ENCODE assay signal across 10 mouse cellular contexts in the genomic region with DNA sequence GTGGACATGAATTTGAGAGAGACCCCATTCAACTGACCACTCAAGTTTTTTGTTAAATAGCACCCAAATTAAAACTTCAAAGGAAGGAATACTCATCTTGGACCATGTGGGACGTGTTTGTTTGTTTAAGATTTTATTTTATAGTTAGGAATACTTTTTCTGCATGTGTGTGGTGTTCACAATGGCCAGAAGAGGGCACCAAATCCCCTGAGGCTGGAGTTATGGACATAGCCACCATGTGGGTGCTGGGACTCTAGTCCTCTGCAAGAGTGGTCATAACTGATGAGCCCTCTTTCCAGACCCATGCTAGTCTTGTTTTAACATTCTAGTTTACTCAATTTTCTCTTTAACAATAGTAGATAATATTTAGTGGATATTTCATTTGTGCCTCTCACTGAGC. TPM values are rescaled to one million over a fixed set of nuclear protein-coding genes. Genes with fewer than 3 reads are reported as not detected.
DNase-seq lines count a peak whose midpoint lies in the region; ATAC-seq and TF ChIP-seq lines count a peak whose summit lies in the region.
"Had no signal": no experiment of that assay in that cellular context is flagged by ENCODE, and none has a peak within 500 bp of the region (broad histone marks: within the 10 kb centered on the region; RNA-seq: fewer than 3 reads in every experiment).

No protein-coding gene starts in this region.

- H3K4me1 ChIP-seq in kidney, postnatal 0 days (replicated peaks; ENCODE audit: insufficient read depth, low read length), result no peaks in the 10 kb centered on the region
- H3K4me1 ChIP-seq in kidney, embryonic 14.5 days (ENCODE audit: control insufficient read depth, insufficient read depth, low read length), result no peaks in the 10 kb centered on the region
- H3K4me1 ChIP-seq in ES-Bruce4 (ENCODE audit: control insufficient read depth, insufficient read depth, low read length), result no peaks in the 10 kb centered on the region
- peaks cover 5% of the 10 kb centered on the region for H3K4me1 ChIP-seq in cortical plate, adult 2 months (ENCODE audit: control insufficient read depth, insufficient read depth, low read length)

- H3K27ac ChIP-seq in kidney, postnatal 0 days, result no peak overlapping the region
- no peak overlapping the region for H3K27ac ChIP-seq in kidney, embryonic 14.5 days (ENCODE audit: low read depth, low read length)
- no peak overlapping the region for H3K27ac ChIP-seq in ES-Bruce4 (ENCODE audit: insufficient read depth, low read length)
- H3K27ac ChIP-seq in cortical plate, adult 2 months (ENCODE audit: insufficient read depth, low read length), result no peak overlapping the region
- H3K27ac ChIP-seq: limb, embryonic 12.5 days had no signal

- 76% methylated on average over 1 of the region's 1 CpGs for WGBS in kidney, postnatal 0 days
- WGBS in kidney, embryonic 14.5 days, result 51% methylated on average over 1 of the region's 1 CpGs

- no peaks in the 10 kb centered on the region for H3K27me3 ChIP-seq in kidney, postnatal 0 days (ENCODE audit: insufficient read depth, low read length)
- no peaks in the 10 kb centered on the region for H3K27me3 ChIP-seq in kidney, embryonic 14.5 days (ENCODE audit: control insufficient read depth, insufficient read depth, low read length)
- H3K27me3 ChIP-seq in ES-Bruce4 (ENCODE audit: control insufficient read depth, insufficient read depth, low read length, poor library complexity, severe bottlenecking), result no peaks in the 10 kb centered on the region
- H3K27me3 ChIP-seq: limb, embryonic 12.5 days had no signal

- no peaks in the 10 kb centered on the region for H3K36me3 ChIP-seq in kidney, postnatal 0 days (ENCODE audit: insufficient read depth, low read length)
- H3K36me3 ChIP-seq in kidney, embryonic 14.5 days (ENCODE audit: control insufficient read depth, insufficient read depth, low read length), result no peaks in the 10 kb centered on the region
- no peaks in the 10 kb centered on the region for H3K36me3 ChIP-seq in ES-Bruce4 (ENCODE audit: control insufficient read depth, insufficient read depth, low read length, poor library complexity, severe bottlenecking)
- H3K36me3 ChIP-seq: limb, embryonic 12.5 days had no signal

- DNase-seq in kidney, postnatal 0 days (ENCODE audit: low spot score), result no peak
- peak; percentile 41 for DNase-seq in A20 (ENCODE audit: low read depth, low spot score)
- DNase-seq in ovary, postnatal 10 days (ENCODE audit: low spot score), result no peak
- DNase-seq in gastrocnemius, postnatal 25 days, result no peak
- DNase-seq: kidney, postnatal 14 days; right cerebral cortex, postnatal 4 days had no signal

- no peak for ATAC-seq in kidney, postnatal 0 days (replicated peaks; ENCODE audit: low FRiP score, low read depth)
- no peak for ATAC-seq in kidney, embryonic 14.5 days (ENCODE audit: low FRiP score, low TSS enrichment)

- no peak overlapping the region for H3K4me2 ChIP-seq in kidney, postnatal 0 days (ENCODE audit: low read length)
- H3K4me2 ChIP-seq in kidney, embryonic 14.5 days (replicated peaks; ENCODE audit: low read depth, low read length), result no peak overlapping the region
- H3K4me2 ChIP-seq: limb, embryonic 12.5 days had no signal

- no peak overlapping the region for H3K4me3 ChIP-seq in kidney, postnatal 0 days (replicated peaks; ENCODE audit: low read depth, low read length)
- H3K4me3 ChIP-seq in kidney, embryonic 14.5 days (ENCODE audit: low read length), result no peak overlapping the region
- H3K4me3 ChIP-seq in ES-Bruce4 (ENCODE audit: low read depth, low read length), result no peak overlapping the region
- no peak overlapping the region for H3K4me3 ChIP-seq in cortical plate, adult 2 months (ENCODE audit: insufficient read depth, low read length)
- H3K4me3 ChIP-seq: limb, embryonic 12.5 days had no signal

- H3K9ac ChIP-seq in kidney, postnatal 0 days (ENCODE audit: low read depth, low read length), result no peak overlapping the region
- H3K9ac ChIP-seq in kidney, embryonic 14.5 days (ENCODE audit: low read depth, low read length), result no peak overlapping the region
- no peak overlapping the region for H3K9ac ChIP-seq in ES-Bruce4 (ENCODE audit: low read depth, poor library complexity, severe bottlenecking)
- H3K9ac ChIP-seq: limb, embryonic 12.5 days had no signal

- TF ChIP-seq CTCF in kidney, postnatal 0 days (IDR thresholded peaks at IDR 0.05; ENCODE audit: low read depth), result peak; percentile 53
- peak; percentile 58 for TF ChIP-seq CTCF in ES-Bruce4 (IDR thresholded peaks at IDR 0.05; ENCODE audit: low read depth, low read length)
- TF ChIP-seq CTCF in cortical plate, adult 2 months (IDR thresholded peaks at IDR 0.05; ENCODE audit: extremely low read depth, insufficient read depth, low read length), result peak; percentile 37; the same call in 1 of the 2 replicates

- TF ChIP-seq POLR2A in ES-Bruce4 (IDR thresholded peaks at IDR 0.05; ENCODE audit: insufficient read depth, low read length), result no peak
- no peak for TF ChIP-seq POLR2A in cortical plate, adult 2 months (IDR thresholded peaks at IDR 0.05; ENCODE audit: extremely low read depth, insufficient read depth, low read length)

- TF ChIP-seq EP300 in ES-Bruce4 (IDR thresholded peaks at IDR 0.05; ENCODE audit: insufficient read depth, low read depth, low read length), result no peak

- H3K9me3 ChIP-seq in kidney, postnatal 0 days (replicated peaks; ENCODE audit: low read length), result no peaks in the 10 kb centered on the region
- H3K9me3 ChIP-seq in kidney, embryonic 14.5 days (ENCODE audit: control insufficient read depth, low read length), result no peaks in the 10 kb centered on the region
- no peaks in the 10 kb centered on the region for H3K9me3 ChIP-seq in ES-Bruce4 (replicated peaks; ENCODE audit: control insufficient read depth, insufficient read depth, low read length, poor library complexity, severe bottlenecking)
- H3K9me3 ChIP-seq: limb, embryonic 12.5 days had no signal

RNA-seq across cellular contexts. Expression of a gene that starts 14.9 kb away (rescaled TPM):
- 8.9 and 9.8 TPM in 2 replicates for polyA plus RNA-seq in kidney, postnatal 0 days (2015; fragmentation: Nextera tagmentation; extraction: Ambion mirVana)
- polyA plus RNA-seq in kidney, embryonic 14.5 days (2014; fragmentation: Nextera tagmentation; extraction: Ambion mirVana), result 6.3 and 7.8 TPM in 2 replicates
- 0.88 and 1.1 TPM in 2 replicates for polyA plus RNA-seq in ES-Bruce4 (2011; ENCODE audit: insufficient read depth, insufficient read length, low read depth, missing spikeins)
- polyA plus RNA-seq in cortical plate, adult 2 months (2012; rRNA removed), result 11.8 and 13.5 TPM in 2 replicates
- total RNA-seq in gastrocnemius, postnatal 25 days (2021), result 1 to 10 TPM; 2.9 to 3.1 TPM
